Mouse (Mus musculus): ENCODE data around the gene Slc15a5.
A peak's percentile ranks its signal among the peaks of the same experiment; 100 is the strongest.

Slc15a5 gene

GRCm38 (mm10) chr6:137962836-137963235 lies 116.9 kb downstream of the Slc15a5 start:
- DNase-seq (ENCODE audit: low read depth, low spot score): no peak

- DNase-seq (ENCODE audit: low read depth, low spot score): no peak
Observed at GRCm38 (mm10) chr6:137960023-137960778, 119.5 kb downstream of the Slc15a5 start.

- DNase-seq (ENCODE audit: low read depth, low spot score): no peak
Observed at GRCm38 (mm10) chr6:137957630-137958029, 122.1 kb downstream of the Slc15a5 start.

- DNase-seq (ENCODE audit: low read depth, low spot score): no peak
Observed at GRCm38 (mm10) chr6:137956783-137957429, 122.8 kb downstream of the Slc15a5 start.

GRCm38 (mm10) chr6:137946520-137946919 lies 133.2 kb downstream of the Slc15a5 start:
- DNase-seq (ENCODE audit: low read depth, low spot score): peak; percentile 24

GRCm38 (mm10) chr6:137940374-137941218 lies 139.1 kb downstream of the Slc15a5 start:
- no peak for DNase-seq (ENCODE audit: low read depth, low spot score)

- DNase-seq (ENCODE audit: low read depth, low spot score): no peak
Observed at GRCm38 (mm10) chr6:137937541-137937940, 142.2 kb downstream of the Slc15a5 start.

GRCm38 (mm10) chr6:137936268-137936667 lies 143.4 kb downstream of the Slc15a5 start:
- DNase-seq (ENCODE audit: low read depth, low spot score): no peak

- DNase-seq (ENCODE audit: low read depth, low spot score): no peak
Observed at GRCm38 (mm10) chr6:137935857-137936256, 143.9 kb downstream of the Slc15a5 start.

GRCm38 (mm10) chr6:137935341-137935740 lies 144.4 kb downstream of the Slc15a5 start:
- DNase-seq (ENCODE audit: low read depth, low spot score): peak; percentile 53

- peak; percentile 94 for DNase-seq (ENCODE audit: low read depth, low spot score)
Observed at GRCm38 (mm10) chr6:137934545-137935298, 145.0 kb downstream of the Slc15a5 start.
